Mouse (Mus musculus) urinary bladder, adult 2 months (tissue): ENCODE measurements around the gene Tchp. TPM values are rescaled to one million over a fixed set of nuclear protein-coding genes. Genes with fewer than 3 reads are reported as not detected.

Experiments used
- DNase-seq: peaks from one replicate; pipeline ENCODE4 v3.0.0; 2022; ENCODE audit warnings: low spot score
- polyA plus RNA-seq: library from polyadenylated mRNA; depleted of rRNA; stranded (reverse); fragments of >200 nt; gene quantifications from 2 replicates; pipeline ENCODE4 v1.2.3, GENCODE M21; 2012

The Tchp gene
- polyA plus RNA-seq, 1 experiment = 24.0 TPM

DNA sequence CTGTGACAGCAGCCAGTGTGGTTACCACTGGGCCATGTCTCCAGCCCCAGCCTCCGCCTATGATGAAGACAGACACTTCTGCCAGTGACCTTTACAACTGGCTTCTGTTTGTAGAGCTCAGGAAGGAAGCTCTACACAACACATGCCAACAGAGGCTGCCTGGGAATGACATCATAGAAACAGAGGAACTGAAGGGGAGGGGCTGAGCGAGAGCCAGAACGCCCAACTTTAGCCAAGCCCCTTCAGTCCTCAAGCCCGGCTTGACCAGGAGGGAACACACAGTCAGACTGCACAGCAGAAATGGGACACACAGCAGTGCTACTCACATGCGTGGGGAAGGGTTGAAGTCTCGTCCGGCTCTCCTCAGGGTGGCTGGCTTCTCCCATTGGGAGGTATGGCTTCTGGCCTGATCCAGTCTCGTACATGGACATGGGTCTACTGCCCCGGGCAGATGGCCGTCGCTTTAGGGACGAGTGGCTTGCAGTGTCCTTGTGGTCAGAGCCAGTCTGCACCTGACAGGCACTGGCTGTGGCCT, 31.2 kb downstream of the Tchp start:
- DNase-seq = no peak

DNA sequence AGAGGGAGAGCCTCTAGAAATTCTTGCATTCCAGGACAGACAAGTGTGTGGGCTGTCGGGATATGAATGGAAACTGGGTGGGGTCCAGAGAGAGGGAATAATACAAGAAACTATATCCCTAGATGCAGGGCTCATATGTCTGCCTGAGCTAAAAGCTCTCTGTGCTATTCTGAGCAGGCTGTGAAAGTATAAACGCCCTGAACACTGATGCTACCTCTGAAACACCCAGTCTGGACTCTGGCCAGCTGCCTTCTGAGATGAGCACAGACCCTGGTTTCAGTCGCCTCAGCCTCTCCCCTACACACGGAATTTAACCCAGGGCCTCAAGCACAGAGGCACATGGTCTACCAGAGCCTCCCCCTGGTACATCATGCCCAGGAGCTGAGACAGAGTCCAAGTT, 33.0 kb downstream of the Tchp start:
- DNase-seq = no peak

DNA sequence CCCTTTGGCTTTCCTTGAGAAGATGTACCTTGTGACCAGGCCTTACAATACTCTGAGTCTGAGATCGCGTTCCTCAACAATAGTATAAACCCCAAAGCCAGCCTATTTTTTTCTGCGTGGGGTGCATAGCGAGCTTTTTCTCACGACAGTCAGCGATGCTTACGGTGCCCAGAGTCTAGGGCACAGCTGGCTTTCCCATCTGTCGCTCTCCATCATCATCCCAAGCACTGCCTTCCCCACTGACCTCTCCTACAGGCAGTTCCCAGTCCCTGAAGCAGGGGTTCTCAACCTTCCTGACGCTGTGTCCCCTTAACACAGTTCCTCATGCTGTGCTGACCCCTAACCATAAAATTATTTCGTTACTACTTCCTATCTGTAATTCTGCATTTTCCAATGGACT, 35.0 kb downstream of the Tchp start:
- DNase-seq = no peak

- no peak for DNase-seq
Observed at GRCm38 (mm10) chr5:114742998-114743696, 35.6 kb downstream of the Tchp start.

- no peak for DNase-seq
Observed at GRCm38 (mm10) chr5:114743697-114744090, 36.1 kb downstream of the Tchp start.

- no peak for DNase-seq
Observed at GRCm38 (mm10) chr5:114745581-114745980, 38.0 kb downstream of the Tchp start.

- DNase-seq = no peak
Observed at GRCm38 (mm10) chr5:114746886-114747285, 39.3 kb downstream of the Tchp start.

GRCm38 (mm10) chr5:114747521-114747920, 40.0 kb downstream of the Tchp start:
- no peak for DNase-seq

DNA sequence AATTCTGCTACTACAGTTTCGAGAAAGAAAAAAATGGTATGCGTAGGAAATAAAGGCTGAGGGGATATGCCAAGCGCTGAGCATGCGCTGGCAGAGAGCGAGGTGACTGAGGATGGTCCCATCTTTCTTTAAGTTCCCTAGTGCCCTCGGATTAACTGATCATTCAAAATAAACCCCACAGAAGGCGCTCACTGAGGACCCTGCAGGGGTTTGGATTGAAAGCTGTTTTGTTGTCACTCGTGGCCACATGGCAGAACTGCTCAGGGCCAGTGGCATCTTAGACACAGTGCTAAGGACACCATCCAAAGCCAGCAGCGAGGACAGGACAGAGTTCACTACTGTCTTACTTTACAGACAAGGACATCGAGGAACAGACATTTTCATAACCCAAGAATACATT, 42.8 kb downstream of the Tchp start:
- DNase-seq = no peak

GRCm38 (mm10) chr5:114752397-114752796, 44.8 kb downstream of the Tchp start:
- no peak for DNase-seq

DNA sequence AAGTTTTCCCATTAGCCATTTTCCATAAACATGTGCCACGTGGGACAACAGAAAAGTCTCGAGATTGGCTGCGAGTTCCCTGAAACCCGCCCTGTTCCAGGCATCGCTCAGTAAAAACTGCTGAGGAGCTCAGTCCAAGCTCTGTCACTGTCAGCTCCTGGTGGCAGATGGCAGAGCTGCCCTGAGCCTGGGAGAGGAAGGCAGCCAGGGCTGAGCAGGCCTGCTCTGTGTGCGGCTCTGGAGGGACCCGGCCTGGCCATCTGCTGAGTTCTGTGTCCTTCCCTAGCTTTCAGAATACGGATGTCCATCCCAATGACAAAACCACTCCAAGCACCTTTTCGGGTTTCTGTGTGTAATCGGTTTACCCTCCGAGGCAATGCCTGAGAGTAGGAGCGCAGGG, 45.8 kb downstream of the Tchp start:
- no peak for DNase-seq

- DNase-seq = no peak
Observed at GRCm38 (mm10) chr5:114759536-114760090, 52.1 kb downstream of the Tchp start.

DNA sequence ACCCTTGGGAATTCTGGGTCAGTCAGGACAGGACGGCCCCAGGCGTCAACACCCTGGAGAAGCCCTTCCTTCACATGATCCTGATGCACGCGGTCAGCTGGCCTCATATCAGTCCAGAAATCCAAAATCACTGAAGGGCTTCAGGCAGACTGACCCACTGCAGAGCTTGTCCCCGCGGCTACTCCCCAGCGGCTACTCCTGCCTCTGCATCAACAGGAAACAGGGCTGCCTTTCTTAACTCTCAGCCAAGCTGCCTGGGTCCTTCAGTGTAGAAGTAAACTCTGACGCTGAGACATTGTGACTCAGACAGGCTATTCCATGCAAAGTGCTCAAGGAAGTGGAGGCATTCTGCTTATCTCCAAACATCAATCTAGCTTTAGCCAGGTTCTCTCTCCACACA, 54.4 kb downstream of the Tchp start:
- no peak for DNase-seq

GRCm38 (mm10) chr5:114764812-114765735, 57.5 kb downstream of the Tchp start:
- DNase-seq = no peak

- no peak for DNase-seq
Observed at GRCm38 (mm10) chr5:114766686-114767085, 59.1 kb downstream of the Tchp start.

- DNase-seq = no peak
Observed at GRCm38 (mm10) chr5:114767185-114767584, 59.6 kb downstream of the Tchp start.

- DNase-seq = no peak
Observed at GRCm38 (mm10) chr5:114769786-114770185, 62.2 kb downstream of the Tchp start.

DNA sequence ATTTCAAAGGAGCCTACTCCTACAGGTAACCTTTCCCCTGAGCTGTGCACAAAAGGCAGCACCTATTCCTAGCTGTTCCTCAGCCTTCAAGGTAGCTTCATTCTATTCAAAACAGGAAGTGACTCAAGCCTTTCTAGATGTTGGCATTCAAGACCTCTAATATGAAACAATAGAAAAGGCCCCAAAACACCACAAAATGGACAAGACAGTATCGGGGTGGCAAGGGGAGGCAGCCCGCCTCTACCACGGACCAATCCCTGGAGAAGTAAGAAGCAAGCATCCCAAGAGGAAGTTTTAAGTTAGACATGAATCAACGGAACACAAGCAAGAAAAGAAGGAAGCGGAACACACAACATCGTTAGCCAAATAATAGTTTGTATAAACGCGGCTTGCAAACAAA, 64.2 kb downstream of the Tchp start:
- DNase-seq = no peak
